Mouse (Mus musculus) cerebellum, adult (tissue): ENCODE results near the gene Sgce.
"Not testable (repeated sequence)": the region's sequence is repeated elsewhere in the genome, so short reads cannot be mapped to it uniquely, and the experiment has no call there.

Experiments used
- ATAC-seq: cut with Nextera tagmentation; 2 replicates; pipeline ENCODE4 v1.9.2; 2017; ENCODE audit warnings: mild to moderate bottlenecking, moderate library complexity, mixed read lengths; ENCODE audit not compliant: insufficient number of reproducible peaks, low FRiP score, low TSS enrichment

The Sgce gene

GRCm38 (mm10) chr6:4655466-4655865, 91.5 kb downstream of the Sgce start:
- ATAC-seq = no peak

DNA sequence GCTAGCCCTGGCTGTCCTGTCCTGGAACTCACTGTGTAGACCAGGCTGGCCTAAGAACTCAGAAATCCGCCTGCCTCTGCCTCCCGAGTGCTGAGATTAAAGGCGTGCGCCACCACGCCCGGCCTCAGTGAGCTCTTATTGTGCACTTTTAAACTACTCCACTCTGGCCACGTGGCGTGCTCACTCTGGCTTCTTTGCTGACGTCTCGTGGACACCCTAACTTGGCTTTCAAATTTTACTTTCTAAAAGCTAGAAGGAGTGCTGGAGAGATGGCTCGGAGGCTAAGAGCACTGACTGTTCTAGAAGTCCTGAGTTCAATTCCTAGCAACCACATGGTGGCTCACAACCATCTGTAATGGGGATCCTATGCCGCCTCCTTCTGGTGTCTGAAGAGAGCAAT, 93.3 kb downstream of the Sgce start:
- not testable (repeated sequence) for ATAC-seq

- no peak for ATAC-seq
Measured at GRCm38 (mm10) chr6:4652596-4653134, 94.3 kb downstream of the Sgce start.

GRCm38 (mm10) chr6:4647351-4647750, 99.7 kb downstream of the Sgce start:
- no peak for ATAC-seq

- no peak for ATAC-seq
Measured at GRCm38 (mm10) chr6:4642068-4642467, 104.9 kb downstream of the Sgce start.

GRCm38 (mm10) chr6:4634804-4635203, 112.2 kb downstream of the Sgce start:
- no peak for ATAC-seq

DNA sequence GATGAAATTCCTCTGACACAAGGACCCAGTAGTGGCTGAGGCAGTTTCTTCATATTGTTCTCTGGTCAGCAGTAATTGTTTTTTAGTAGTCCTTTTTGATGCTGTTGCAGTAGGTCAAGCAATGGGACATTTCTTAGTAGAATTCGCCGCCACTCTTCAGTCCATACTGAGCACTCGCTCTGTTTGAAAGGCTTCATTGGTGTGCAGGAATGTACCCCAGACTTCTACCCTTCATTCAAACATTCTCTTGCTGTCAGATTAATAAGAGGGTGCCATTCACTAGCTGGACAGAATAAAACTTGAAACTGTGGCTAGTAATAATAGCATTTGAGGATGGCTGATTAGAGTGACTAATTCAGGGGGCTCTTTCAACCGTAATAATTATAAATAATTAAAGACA, 113.8 kb downstream of the Sgce start:
- ATAC-seq = no peak

GRCm38 (mm10) chr6:4631464-4631863, 115.5 kb downstream of the Sgce start:
- ATAC-seq = no peak
